Mouse (Mus musculus): ENCODE data around the gene Scgb1a1.
"Not testable (repeated sequence)": the region's sequence is repeated elsewhere in the genome, so short reads cannot be mapped to it uniquely, and the experiment has no call there.

Gene Scgb1a1

GRCm38 (mm10) chr19:9087821-9088220 is at the start of gene Scgb1a1:
TSS of gene Scgb1a1 (minus strand) at chr19:9087958.
- no peak for DNase-seq

DNA sequence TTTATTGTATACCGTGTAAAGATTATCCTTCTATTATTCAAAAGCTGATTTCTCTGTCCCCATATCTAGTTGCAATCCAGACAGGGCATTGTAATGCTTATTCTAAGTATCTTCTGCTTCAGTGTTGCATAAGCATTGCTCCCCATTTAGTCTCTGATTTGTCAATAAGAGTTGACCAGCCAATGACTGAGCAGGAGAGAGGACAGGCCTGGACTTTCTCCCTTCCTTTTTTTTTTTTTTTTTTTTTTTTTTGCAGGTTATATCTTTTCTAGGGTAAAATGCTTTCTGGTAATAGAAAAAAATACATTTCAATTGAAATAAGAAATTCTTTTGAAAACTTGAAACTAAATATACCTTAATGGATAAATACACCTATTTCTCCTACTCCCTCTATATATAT is 49.4 kb upstream of the Scgb1a1 start:
- DNase-seq = no peak

GRCm38 (mm10) chr19:9135512-9136331 is 48.0 kb upstream of the Scgb1a1 start, which contains the start of gene Asrgl1:
TSS of gene Asrgl1 (minus strand) at chr19:9135636.
- DNase-seq = peak; percentile 92

GRCm38 (mm10) chr19:9134746-9135511 is 47.2 kb upstream of the Scgb1a1 start:
- DNase-seq = no peak

DNA sequence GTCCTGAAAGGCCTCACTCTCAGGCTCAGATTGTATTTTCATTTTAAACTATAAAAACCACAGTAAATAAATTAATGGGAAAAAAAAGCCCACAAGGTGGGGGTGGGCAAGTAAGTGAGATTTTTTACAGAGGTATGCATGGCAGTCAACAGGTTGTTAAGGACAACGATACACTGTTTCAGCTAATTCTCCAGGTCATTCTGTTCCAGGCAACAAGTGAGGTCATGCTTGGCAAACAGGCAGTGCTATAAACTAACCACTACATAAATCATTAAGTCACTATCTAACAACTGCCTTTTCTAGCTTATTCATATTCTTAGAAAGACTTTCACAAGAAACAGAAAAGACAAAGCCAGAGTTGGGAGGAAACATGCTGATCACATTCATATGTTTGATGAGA is 42.2 kb upstream of the Scgb1a1 start:
- DNase-seq = no peak

DNA sequence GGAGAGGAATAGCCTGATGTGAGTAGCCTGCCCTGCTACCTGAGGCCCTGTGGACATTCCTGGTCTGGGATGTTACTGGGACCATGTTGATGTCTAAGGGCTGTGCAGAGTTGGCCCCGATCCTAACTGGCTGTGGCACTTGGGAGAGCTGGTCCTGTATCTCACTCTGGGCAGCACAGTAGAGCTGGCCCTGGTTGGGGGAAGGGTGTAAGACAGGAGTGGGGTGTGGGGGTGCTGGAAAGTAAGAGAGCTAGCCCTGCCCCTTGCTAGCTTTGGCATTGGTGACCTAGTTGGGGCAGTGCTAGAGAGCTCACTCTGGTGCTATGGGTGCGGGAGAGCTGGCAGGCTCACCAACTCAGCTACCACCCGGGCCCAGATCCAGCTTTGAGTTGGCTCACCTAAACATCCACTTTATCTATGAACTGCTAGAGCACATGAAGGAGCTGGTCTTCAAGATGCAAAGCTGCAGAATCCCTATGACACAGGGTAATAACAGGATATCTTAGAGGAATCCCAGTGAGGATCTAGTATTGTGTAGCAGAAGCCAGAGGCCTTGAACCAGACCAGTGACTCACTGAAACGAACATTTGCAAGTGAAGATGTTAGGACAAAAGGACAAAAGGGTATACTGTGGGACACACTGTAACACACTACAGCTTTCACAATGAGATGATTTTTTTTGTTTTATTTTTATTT is 40.9 kb upstream of the Scgb1a1 start:
- DNase-seq = no peak

DNA sequence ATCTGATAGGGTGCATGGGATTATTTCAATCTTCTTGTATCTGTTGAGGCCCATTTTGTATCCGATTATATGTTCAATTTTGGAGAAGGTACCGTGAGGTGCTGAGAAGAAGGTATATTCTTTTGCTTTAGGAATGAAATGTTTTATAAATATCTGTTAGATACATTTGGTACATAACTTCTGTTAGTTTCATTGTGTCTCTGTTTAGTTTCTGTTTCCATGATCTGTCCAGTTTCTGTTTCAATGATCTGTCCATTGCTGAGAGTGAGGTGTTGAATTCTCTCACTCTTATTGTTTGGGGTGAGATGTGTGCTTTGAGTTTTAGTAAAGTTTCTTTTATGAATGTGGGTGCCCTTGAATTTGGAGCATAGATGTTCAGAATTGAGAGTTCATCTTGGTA is 36.2 kb upstream of the Scgb1a1 start:
- DNase-seq = not testable (repeated sequence)

DNA sequence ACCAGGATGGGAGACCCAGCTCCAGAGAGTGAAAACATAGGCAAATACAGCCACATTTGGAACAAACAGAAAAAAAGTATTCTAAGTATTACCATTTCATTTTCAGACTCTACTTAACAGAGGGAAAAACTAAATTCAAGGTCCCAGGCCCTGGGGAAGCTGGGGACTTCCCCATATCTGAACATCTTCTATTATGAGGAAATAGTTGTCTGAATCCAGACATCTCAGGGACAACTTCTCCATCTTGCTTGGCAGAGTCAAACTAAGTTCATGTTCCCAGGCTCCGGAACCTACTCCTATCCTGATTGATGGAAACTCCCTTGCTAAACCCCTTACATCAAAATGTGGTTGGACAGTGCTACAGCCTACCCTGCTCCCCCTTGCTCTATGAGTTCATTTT is 34.6 kb upstream of the Scgb1a1 start:
- DNase-seq = no peak

DNA sequence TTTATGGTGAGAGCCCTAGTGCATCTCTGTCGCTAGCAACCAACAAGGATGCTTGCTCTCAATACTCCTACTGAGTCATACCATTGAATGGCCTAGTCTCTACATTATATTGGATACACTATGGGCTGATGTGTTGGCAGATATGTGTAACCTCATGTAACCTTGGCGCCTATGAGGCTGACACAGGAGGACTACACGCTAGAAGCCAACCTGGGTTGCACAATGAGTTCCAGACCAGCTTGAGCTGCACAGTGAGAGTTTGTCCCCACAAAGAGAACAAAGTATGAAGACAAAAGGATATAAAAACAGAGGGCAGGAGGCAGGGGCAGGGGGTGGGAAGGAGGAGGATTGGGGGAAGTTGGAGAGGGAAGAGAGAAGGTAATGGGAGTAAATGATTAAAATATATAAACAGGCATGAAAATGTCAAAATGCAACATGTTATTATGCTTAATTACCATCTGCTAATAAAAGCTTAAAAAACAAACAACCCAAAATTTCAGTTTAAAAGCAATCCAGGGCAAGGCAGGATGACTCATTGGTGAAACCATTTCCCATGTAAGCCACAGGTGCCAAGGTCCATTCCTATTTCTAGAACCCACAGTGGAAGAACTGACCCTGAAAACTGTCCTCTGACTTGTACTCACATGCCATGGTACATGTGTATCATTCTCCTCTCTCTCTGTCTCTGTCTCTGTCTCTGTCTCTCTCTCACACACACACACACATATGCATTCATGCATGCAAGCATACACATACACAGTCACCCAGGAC is 32.1 kb upstream of the Scgb1a1 start:
- no peak for DNase-seq

GRCm38 (mm10) chr19:9117275-9117674 is 29.5 kb upstream of the Scgb1a1 start:
- DNase-seq = no peak

GRCm38 (mm10) chr19:9116268-9116667 is 28.5 kb upstream of the Scgb1a1 start:
- no peak for DNase-seq

GRCm38 (mm10) chr19:9112043-9112442 is 24.3 kb upstream of the Scgb1a1 start:
- DNase-seq = no peak

- DNase-seq = peak; percentile 48
These were observed 22.6 kb upstream of the Scgb1a1 start for GRCm38 (mm10) chr19:9110182-9110869.

GRCm38 (mm10) chr19:9108536-9108935 is 20.8 kb upstream of the Scgb1a1 start:
- no peak for DNase-seq

DNA sequence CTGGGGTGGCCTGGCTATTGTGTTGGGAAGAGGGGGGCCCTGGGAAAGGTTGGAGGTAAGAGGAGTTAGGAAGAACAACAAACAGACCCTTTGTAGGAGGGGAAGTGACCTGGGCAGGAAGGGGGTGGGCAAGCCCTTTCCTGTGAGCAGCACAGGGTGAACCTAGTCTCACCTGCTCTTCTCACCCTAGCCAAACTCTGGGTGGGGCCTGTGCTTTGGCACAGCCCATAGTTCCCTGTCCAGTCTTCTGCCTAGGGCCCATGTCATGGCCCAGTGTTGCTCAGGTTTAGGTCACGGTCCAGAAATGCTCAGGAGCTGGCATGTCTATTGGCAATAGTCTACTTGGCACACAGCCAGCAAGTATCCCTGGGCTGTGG is 19.6 kb upstream of the Scgb1a1 start:
- DNase-seq = no peak

DNA sequence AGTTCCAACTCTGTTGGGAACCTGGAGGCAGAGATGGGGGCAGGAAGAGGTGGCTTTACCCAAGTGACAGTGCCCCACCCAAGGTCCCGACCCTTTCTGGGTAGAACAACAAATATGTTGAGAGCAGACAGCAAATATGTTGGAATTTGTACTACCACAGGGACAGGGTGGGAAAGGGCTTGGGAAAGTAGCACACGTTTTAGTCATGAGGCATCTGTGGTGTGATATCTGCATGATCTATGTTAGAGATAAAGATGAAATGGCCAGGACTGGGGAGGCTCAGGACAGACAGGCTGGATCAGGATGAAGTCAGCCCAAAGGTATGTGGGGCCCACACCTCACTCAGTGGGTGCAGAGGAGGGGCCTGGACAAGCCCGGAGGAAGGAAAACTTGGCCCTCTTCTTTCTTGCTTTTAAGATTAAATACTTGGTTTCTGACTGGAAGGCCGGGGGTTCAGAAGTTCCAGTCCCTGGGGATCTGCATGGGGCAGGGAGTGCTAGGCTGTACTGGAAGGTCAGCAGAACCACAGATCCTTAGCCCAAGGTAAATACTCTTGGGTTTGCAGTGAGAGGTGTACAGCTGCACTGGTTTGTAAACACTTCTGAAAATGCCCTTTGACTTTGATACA is 19.1 kb upstream of the Scgb1a1 start:
- DNase-seq = no peak

- DNase-seq = no peak
These were observed 18.3 kb upstream of the Scgb1a1 start for GRCm38 (mm10) chr19:9106096-9106495.

DNA sequence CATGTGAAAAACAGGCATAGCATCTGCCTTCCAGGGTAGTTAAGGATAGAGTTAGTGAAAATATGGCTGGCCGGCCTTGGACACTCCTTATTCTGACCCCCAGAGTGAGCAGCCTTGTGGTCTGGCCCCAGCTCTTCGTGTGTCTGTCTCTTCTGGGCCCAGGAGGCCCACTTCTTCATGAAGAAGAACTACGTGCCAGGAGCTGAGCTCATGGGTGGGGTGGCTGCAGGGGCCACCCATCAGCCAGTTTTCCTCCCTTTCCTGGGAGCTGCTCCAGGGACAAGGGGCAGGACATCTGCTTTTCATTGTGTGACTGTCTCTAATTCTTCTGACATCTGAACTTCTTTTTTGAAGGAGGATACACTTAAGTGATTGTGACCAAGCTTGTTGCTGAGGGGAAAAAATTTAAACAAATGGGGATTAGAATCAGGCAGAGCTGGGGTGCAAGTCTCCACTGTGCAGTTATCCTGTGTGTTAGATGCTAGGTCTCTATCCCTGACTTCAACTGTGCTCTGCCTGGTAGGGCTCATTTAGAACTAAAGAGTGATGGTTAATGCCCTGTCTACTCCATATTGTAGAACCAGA is 17.4 kb upstream of the Scgb1a1 start:
- DNase-seq = no peak

GRCm38 (mm10) chr19:9103986-9104385 is 16.2 kb upstream of the Scgb1a1 start:
- no peak for DNase-seq

DNA sequence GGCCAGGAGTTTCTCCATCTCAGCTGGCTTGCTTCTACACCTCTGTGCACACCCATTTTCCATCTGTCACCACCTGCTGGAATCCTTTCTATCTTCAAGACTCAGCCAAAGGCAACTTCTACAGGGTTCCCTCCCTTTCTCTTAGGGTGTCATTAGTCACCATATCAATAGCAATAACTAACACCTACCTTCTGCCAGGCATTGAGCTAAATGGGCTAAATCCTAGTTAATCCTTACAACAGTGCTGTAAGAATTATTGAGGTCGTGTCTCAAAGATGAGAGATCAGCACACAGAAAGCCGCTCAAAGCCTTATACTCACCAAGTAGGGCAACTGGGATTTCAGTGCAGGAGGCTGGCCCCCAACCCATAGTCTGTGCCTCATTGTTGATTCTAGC is 13.3 kb upstream of the Scgb1a1 start:
- no peak for DNase-seq
